Mouse (Mus musculus) kidney, postnatal 0 days (tissue): ENCODE data around the gene Kif4. TPM values are rescaled to one million over a fixed set of nuclear protein-coding genes. Genes with fewer than 3 reads are reported as not detected.

Experiments
- ATAC-seq: fragments of 200-750 bp; cut with Nextera tagmentation; replicated peaks from 2 replicates; pipeline ENCODE4 v1.8.0; 2017; ENCODE audit warnings: low read depth, moderate number of reproducible peaks, moderate TSS enrichment, moderate library complexity; ENCODE audit not compliant: low FRiP score
- DNase-seq: peaks from one replicate; pipeline ENCODE4 v3.0.0-alpha.2; 2016; ENCODE audit warnings: low spot score
- H3K27ac ChIP-seq: fragments of 300-500 bp; sonication (generic); 2 replicates; pipeline ENCODE4 v1.5.1; 2014; ENCODE audit warnings: mild to moderate bottlenecking
- H3K27me3 ChIP-seq: fragments of 300-500 bp; sonication (generic); 2 replicates; pipeline ENCODE4 v1.6.1; 2014; ENCODE audit warnings: low read length, mixed read lengths; ENCODE audit not compliant: insufficient read depth
- H3K36me3 ChIP-seq: fragments of 300-500 bp; sonication (generic); 2 replicates; pipeline ENCODE4 v1.6.1; 2014; ENCODE audit warnings: low read length, mixed read lengths; ENCODE audit not compliant: insufficient read depth
- H3K4me1 ChIP-seq: fragments of 300-500 bp; sonication (generic); replicated peaks from 2 replicates; pipeline ENCODE4 v1.6.1; 2014; ENCODE audit warnings: antibody characterized with exemption, low read length, mixed read lengths; ENCODE audit not compliant: insufficient read depth
- H3K4me2 ChIP-seq: fragments of 300-500 bp; sonication (generic); 2 replicates; pipeline ENCODE4 v1.6.1; 2014; ENCODE audit warnings: mild to moderate bottlenecking, low read length, moderate library complexity, mixed read lengths
- H3K4me3 ChIP-seq: fragments of 300-500 bp; sonication (generic); replicated peaks from 2 replicates; pipeline ENCODE4 v1.5.1; 2014; ENCODE audit warnings: low read depth, low read length
- H3K9ac ChIP-seq: fragments of 300-500 bp; sonication (generic); 2 replicates; pipeline ENCODE4 v1.6.1; 2014; ENCODE audit warnings: low read depth, low read length
- H3K9me3 ChIP-seq: fragments of 300-500 bp; sonication (generic); replicated peaks from 2 replicates; pipeline ENCODE4 v1.6.1; 2016; ENCODE audit warnings: low read length, inconsistent platforms, mixed read lengths
- CTCF ChIP-seq: IDR thresholded peaks from 2 replicates; pipeline ENCODE4 v1.5.1; 2016; ENCODE audit warnings: antibody characterized with exemption, low read depth, mild to moderate bottlenecking, moderate library complexity
- WGBS: fragments of 180-500 bp; shearing (Covaris S2); extraction: QIAGEN DNeasy Blood & Tissue Kit; methylation state at CpG from one replicate; pipeline ENCODE4 v1.1.7; 2014; 5-methylcytosine and 5-hydroxymethylcytosine counted together
- polyA plus RNA-seq: library from polyadenylated mRNA; unstranded; fragments of >200 nt; fragmentation: Nextera tagmentation; extraction: Ambion mirVana; gene quantifications from 2 replicates; pipeline ENCODE4 v1.2.1, GENCODE M21; 2015

The Kif4 gene
- polyA plus RNA-seq, 1 experiment from 2014 or later: 10.1 TPM

- Histone ChIP-seq H3K9me3 (no peaks in the 10 kb centered on the region), H3K4me1 (no peaks in the 10 kb centered on the region), H3K27me3 (no peaks in the 10 kb centered on the region), H3K27ac (no peak overlapping the region; the same call in 1 of the 2 replicates), H3K36me3 (no peaks in the 10 kb centered on the region), H3K4me2 (peak overlapping the region; percentile 61), H3K4me3 (peak overlapping the region; percentile 43), H3K9ac (peak overlapping the region; percentile 64)
- DNase-seq: peak; percentile 68
- 22% methylated on average over 23 of the region's 23 CpGs for WGBS
- peak; percentile 70 for TF ChIP-seq CTCF
- peak; percentile 57; the same call in 1 of the 2 replicates for ATAC-seq
These were observed 148.8 kb downstream of the Kif4 start for GRCm38 (mm10) chrX:100774341-100774811.

- Histone ChIP-seq H3K4me1 (no peaks in the 10 kb centered on the region), H3K27ac (no peak overlapping the region), H3K9me3 (no peaks in the 10 kb centered on the region), H3K4me2 (no peak overlapping the region), H3K9ac (no peak overlapping the region), H3K36me3 (no peaks in the 10 kb centered on the region), H3K27me3 (no peaks in the 10 kb centered on the region), H3K4me3 (no peak overlapping the region)
- DNase-seq (no peak), ATAC-seq (no peak)
- TF ChIP-seq CTCF: no peak
- WGBS: 71% methylated on average over 3 of the region's 3 CpGs
These were observed 149.9 kb downstream of the Kif4 start for GRCm38 (mm10) chrX:100775405-100775804.

GRCm38 (mm10) chrX:100776494-100776893 is 151.0 kb downstream of the Kif4 start:
- WGBS: 28% methylated on average over 9 of the region's 9 CpGs
- Histone ChIP-seq H3K9me3 (no peaks in the 10 kb centered on the region), H3K4me3 (peak overlapping the region; percentile 48), H3K4me2 (peak overlapping the region; percentile 59), H3K36me3 (no peaks in the 10 kb centered on the region), H3K4me1 (no peaks in the 10 kb centered on the region), H3K9ac (no peak overlapping the region), H3K27ac (peak overlapping the region; percentile 50; the same call in 1 of the 2 replicates), H3K27me3 (no peaks in the 10 kb centered on the region)
- TF ChIP-seq CTCF: peak; percentile 78
- DNase-seq: peak; percentile 77
- peak; percentile 64 for ATAC-seq

Other genes with a start within 250 kb of the Kif4 start
- gene Otud6a, start 196.7 kb upstream of the Kif4 start, polyA plus RNA-seq: not detected in 2 replicates
- 0.32 and 0.38 TPM in 2 replicates for gene Awat2, start 183.0 kb upstream of the Kif4 start, polyA plus RNA-seq
- gene Igbp1, start 131.4 kb upstream of the Kif4 start, polyA plus RNA-seq: 50.2 and 50.9 TPM in 2 replicates
- not detected in 2 replicates for gene Dgat2l6, start 100.9 kb upstream of the Kif4 start, polyA plus RNA-seq
- gene Awat1, start 53.5 kb upstream of the Kif4 start, polyA plus RNA-seq: not detected in 2 replicates
- gene P2ry4, start 30.9 kb upstream of the Kif4 start, polyA plus RNA-seq: not detected in 2 replicates
- gene Arr3, start 20.2 kb upstream of the Kif4 start, polyA plus RNA-seq: not detected in 2 replicates
- 92.4 and 94.4 TPM in 2 replicates for gene Pdzd11, start 831 bp downstream of the Kif4 start, polyA plus RNA-seq
- gene Gdpd2, start 104.1 kb downstream of the Kif4 start, polyA plus RNA-seq: 0.94 and 1.3 TPM in 2 replicates
- gene Dlg3, start 142.0 kb downstream of the Kif4 start, polyA plus RNA-seq: 1.8 and 1.9 TPM in 2 replicates